Mouse (Mus musculus): Measurements from ENCODE around the gene Mavs. TPM values are rescaled to one million over a fixed set of nuclear protein-coding genes. Genes with fewer than 3 reads are reported as not detected.

Mavs gene
- total RNA-seq, 2 experiments from 2014 or later: 6.7 to 6.9 TPM

- DNase-seq (ENCODE audit: extremely low spot score in 1 of 2, low spot score in 2 of 2): no peak
- TF ChIP-seq CTCF (IDR thresholded peaks at IDR 0.05): no peak
- intact Hi-C loops (cut with DNase I): no loop called here
- H3K27ac ChIP-seq: no peak overlapping the region
- no peak overlapping the region for H3K4me3 ChIP-seq
These were observed 32.6 kb upstream of the Mavs start for GRCm38 (mm10) chr2:131201262-131201661.

GRCm38 (mm10) chr2:131203816-131204409 lies 29.9 kb upstream of the Mavs start:
- peak overlapping the region; percentile 88 for H3K27ac ChIP-seq
- H3K4me3 ChIP-seq: no peak overlapping the region
- DNase-seq (ENCODE audit: extremely low spot score in 1 of 2, low spot score in 2 of 2): no peak
- intact Hi-C loops (cut with DNase I): no loop called here
- TF ChIP-seq CTCF (IDR thresholded peaks at IDR 0.05): no peak

GRCm38 (mm10) chr2:131204410-131204981 lies 29.4 kb upstream of the Mavs start:
- intact Hi-C loops (cut with DNase I): no loop called here
- DNase-seq (ENCODE audit: extremely low spot score in 1 of 2, low spot score in 2 of 2): peak; percentile 77 to 82
- no peak overlapping the region for H3K4me3 ChIP-seq
- H3K27ac ChIP-seq: peak overlapping the region; percentile 88
- TF ChIP-seq CTCF (IDR thresholded peaks at IDR 0.05): no peak

GRCm38 (mm10) chr2:131205521-131206182 lies 28.2 kb upstream of the Mavs start:
- no peak for DNase-seq (ENCODE audit: extremely low spot score in 1 of 2, low spot score in 2 of 2)
- Histone ChIP-seq H3K4me3 (no peak overlapping the region), H3K27ac (peak overlapping the region; percentile 88; the same call in 1 of the 2 replicates)
- no peak for TF ChIP-seq CTCF (IDR thresholded peaks at IDR 0.05)
- intact Hi-C loops (cut with DNase I): no loop called here

- Histone ChIP-seq H3K27ac (no peak within 1 kb of the TSS), H3K4me3 (no peak within 1 kb of the TSS)
- intact Hi-C loops (cut with DNase I): no loop called here
- TF ChIP-seq CTCF (IDR thresholded peaks at IDR 0.05): no peak
- DNase-seq (ENCODE audit: extremely low spot score in 1 of 2, low spot score in 2 of 2): no peak
These were observed 27.1 kb upstream of the Mavs start, which contains the start of gene Ap5s1 for GRCm38 (mm10) chr2:131206778-131207177. Gene Ap5s1 (plus strand): TSS chr2:131207078.

- TF ChIP-seq CTCF (IDR thresholded peaks at IDR 0.05): no peak
- H3K27ac ChIP-seq: no peak overlapping the region
- no peak for DNase-seq (ENCODE audit: extremely low spot score in 1 of 2, low spot score in 2 of 2)
- intact Hi-C loops (cut with DNase I): no loop called here
- H3K4me3 ChIP-seq: no peak overlapping the region
These were observed 25.5 kb upstream of the Mavs start for GRCm38 (mm10) chr2:131208356-131208755.

- intact Hi-C loops (cut with DNase I): no loop called here
- DNase-seq (ENCODE audit: extremely low spot score in 1 of 2, low spot score in 2 of 2): no peak
- Histone ChIP-seq H3K27ac (peak overlapping the region; percentile 99), H3K4me3 (peak overlapping the region; percentile 65)
- no peak for TF ChIP-seq CTCF (IDR thresholded peaks at IDR 0.05)
These were observed 24.6 kb upstream of the Mavs start for GRCm38 (mm10) chr2:131209125-131209795.

- peak; percentile 94 to 95 for DNase-seq (ENCODE audit: extremely low spot score in 1 of 2, low spot score in 2 of 2)
- intact Hi-C loops (cut with DNase I): loop anchor here (1.0 to 5.0 kb wide), 4 partner anchors 23 to 52 kb away; partner anchors contain the start of genes Pank2 and Spef1
- peak overlapping the region; percentile 65 for H3K4me3 ChIP-seq
- TF ChIP-seq CTCF (IDR thresholded peaks at IDR 0.05): no peak; the same call in none of the 2 replicates
- peak overlapping the region; percentile 99 for H3K27ac ChIP-seq
These were observed 23.7 kb upstream of the Mavs start for GRCm38 (mm10) chr2:131209969-131210792.

GRCm38 (mm10) chr2:131211026-131211615 lies 22.7 kb upstream of the Mavs start:
- intact Hi-C loops (cut with DNase I): loop anchor here (5.0 kb wide), 1 partner anchor 34 kb away; no protein-coding TSS in a partner anchor
- Histone ChIP-seq H3K4me3 (peak overlapping the region; percentile 65), H3K27ac (peak overlapping the region; percentile 99)
- TF ChIP-seq CTCF (IDR thresholded peaks at IDR 0.05): no peak
- DNase-seq (ENCODE audit: extremely low spot score in 1 of 2, low spot score in 2 of 2): no peak

GRCm38 (mm10) chr2:131213773-131214172 lies 20.1 kb upstream of the Mavs start:
- Histone ChIP-seq H3K4me3 (no peak overlapping the region), H3K27ac (no peak overlapping the region)
- intact Hi-C loops (cut with DNase I): loop anchor here (5.0 kb wide), 1 partner anchor 36 kb away; no protein-coding TSS in a partner anchor
- DNase-seq (ENCODE audit: extremely low spot score in 1 of 2, low spot score in 2 of 2): no peak
- TF ChIP-seq CTCF (IDR thresholded peaks at IDR 0.05): no peak
